Mouse (Mus musculus): Measurements from ENCODE around the gene Caly. TPM values are rescaled to one million over a fixed set of nuclear protein-coding genes. Genes with fewer than 3 reads are reported as not detected.

Caly gene
- polyA plus RNA-seq, 1 experiment from 2014 or later, result 3.7 TPM

DNA sequence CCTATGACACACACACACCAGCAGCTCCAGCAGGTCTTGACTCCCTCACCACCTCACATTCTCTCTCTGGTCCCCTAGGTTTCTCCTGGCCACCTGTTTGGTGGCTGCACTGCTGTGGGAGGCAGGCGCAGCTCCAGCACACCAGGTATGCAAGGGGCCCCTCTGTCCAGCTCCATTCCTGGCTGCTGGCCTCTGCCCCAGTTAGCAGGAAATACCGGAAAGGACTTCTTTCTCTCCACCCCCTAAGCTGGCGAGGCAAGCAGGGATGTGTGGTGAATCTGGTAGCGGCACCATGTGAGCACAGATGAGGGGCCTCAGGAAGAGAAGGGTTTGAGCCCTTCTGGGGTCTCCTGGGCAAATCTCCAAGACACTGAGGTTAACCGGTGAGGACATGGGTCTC is 12.6 kb upstream of the Caly start:
- Histone ChIP-seq H3K27me3 (replicated peaks; ENCODE audit: control insufficient read depth, insufficient read depth, low read length) (no peaks in the 10 kb centered on the region), H3K9me3 (ENCODE audit: control insufficient read depth) (no peaks in the 10 kb centered on the region), H3K27ac (ENCODE audit: low read depth, low read length) (peak overlapping the region; percentile 16), H3K4me2 (replicated peaks; ENCODE audit: low read depth) (peak overlapping the region; percentile 66), H3K4me3 (ENCODE audit: low read depth, low read length) (peak overlapping the region; percentile 20), H3K4me1 (replicated peaks; ENCODE audit: control insufficient read depth, insufficient read depth, low read length) (no peaks in the 10 kb centered on the region), H3K9ac (ENCODE audit: low read depth, low read length) (no peak overlapping the region), H3K36me3 (ENCODE audit: control insufficient read depth, insufficient read depth) (peaks cover 22% of the 10 kb centered on the region)
- TF ChIP-seq CTCF (IDR thresholded peaks at IDR 0.05; ENCODE audit: low read depth), result no peak
- WGBS, result 26% methylated on average over 5 of the region's 5 CpGs
- ATAC-seq, result 0 out of 2 replicates have a peak, but pooled peaks have one; percentile 28

DNA sequence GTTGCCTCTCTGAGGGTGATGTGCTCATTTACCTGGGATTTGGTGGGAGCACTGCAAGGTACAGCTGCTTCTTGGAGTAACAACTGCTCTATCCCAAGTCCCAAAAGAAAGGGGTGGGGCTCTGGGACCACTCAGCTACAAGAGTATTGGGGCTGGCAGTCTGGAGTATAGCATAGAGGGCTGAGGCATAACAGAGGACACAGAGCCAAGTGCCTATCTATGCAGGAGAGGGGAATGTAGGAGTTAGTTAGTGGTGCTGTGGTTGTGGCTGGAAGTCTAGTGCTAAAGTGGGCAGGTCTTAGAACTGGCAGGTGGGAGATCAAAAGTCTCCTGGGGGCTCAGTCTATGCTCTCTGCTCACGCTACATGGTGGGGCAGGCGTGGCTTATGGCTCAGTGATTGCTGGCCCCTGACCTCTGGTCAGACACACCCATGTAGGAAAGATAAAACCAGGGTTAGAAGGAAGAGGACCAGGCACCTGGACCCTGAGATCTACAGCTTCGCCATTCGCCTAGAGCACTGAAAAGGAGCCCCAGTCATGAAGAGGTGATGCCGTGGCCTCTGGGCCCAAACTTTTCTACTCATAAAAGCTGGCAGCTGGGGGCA is 10.7 kb upstream of the Caly start, which contains the start of gene Prap1:
Gene Prap1 (plus strand): TSS at position 472 of the 605 bp plus-strand sequence.
- H3K9me3 ChIP-seq (ENCODE audit: control insufficient read depth), result no peaks in the 10 kb centered on the region
- no peak within 1 kb of the TSS for H3K9ac ChIP-seq (ENCODE audit: low read depth, low read length)
- H3K27ac ChIP-seq (ENCODE audit: low read depth, low read length), result peak within 1 kb of the TSS; percentile 62
- peaks cover 16% of the 10 kb centered on the region for H3K36me3 ChIP-seq (ENCODE audit: control insufficient read depth, insufficient read depth)
- no peaks in the 10 kb centered on the region for H3K27me3 ChIP-seq (replicated peaks; ENCODE audit: control insufficient read depth, insufficient read depth, low read length)
- peak within 1 kb of the TSS; percentile 66 for H3K4me2 ChIP-seq (replicated peaks; ENCODE audit: low read depth)
- peak; percentile 55 for ATAC-seq
- WGBS, result 38% methylated on average over 5 of the region's 5 CpGs
- TF ChIP-seq CTCF (IDR thresholded peaks at IDR 0.05; ENCODE audit: low read depth), result no peak
- H3K4me3 ChIP-seq (ENCODE audit: low read depth, low read length), result peak within 1 kb of the TSS; percentile 41
- no peaks in the 10 kb centered on the region for H3K4me1 ChIP-seq (replicated peaks; ENCODE audit: control insufficient read depth, insufficient read depth, low read length)

DNA sequence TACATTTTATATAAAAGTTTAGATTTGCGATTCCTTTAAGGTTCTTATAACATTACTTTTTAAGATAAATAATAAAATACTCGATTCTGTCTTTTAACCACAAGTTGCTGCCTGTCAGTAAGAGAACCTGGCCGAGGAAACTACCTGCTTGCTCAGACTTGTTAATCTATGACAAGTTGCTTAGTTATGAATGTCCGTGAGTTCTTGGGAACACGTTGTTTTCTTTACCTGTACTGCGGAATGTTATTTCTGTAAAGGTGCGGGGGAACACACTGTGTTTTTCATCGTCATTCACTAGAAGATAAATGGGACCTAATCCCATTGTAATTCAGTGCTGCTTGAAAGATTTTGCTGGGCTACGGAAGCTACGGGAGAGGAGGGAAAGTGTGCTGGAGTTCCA is 8.3 kb upstream of the Caly start:
- H3K27ac ChIP-seq (ENCODE audit: low read depth, low read length), result no peak overlapping the region
- H3K4me1 ChIP-seq (replicated peaks; ENCODE audit: control insufficient read depth, insufficient read depth, low read length), result no peaks in the 10 kb centered on the region
- no peaks in the 10 kb centered on the region for H3K27me3 ChIP-seq (replicated peaks; ENCODE audit: control insufficient read depth, insufficient read depth, low read length)
- H3K4me2 ChIP-seq (replicated peaks; ENCODE audit: low read depth), result no peak overlapping the region
- no peak overlapping the region for H3K4me3 ChIP-seq (ENCODE audit: low read depth, low read length)
- no peaks in the 10 kb centered on the region for H3K36me3 ChIP-seq (ENCODE audit: control insufficient read depth, insufficient read depth)
- H3K9me3 ChIP-seq (ENCODE audit: control insufficient read depth), result no peaks in the 10 kb centered on the region
- WGBS, result 66% methylated on average over 10 of the region's 10 CpGs
- H3K9ac ChIP-seq (ENCODE audit: low read depth, low read length), result no peak overlapping the region
- ATAC-seq, result no peak
- TF ChIP-seq CTCF (IDR thresholded peaks at IDR 0.05; ENCODE audit: low read depth), result no peak

DNA sequence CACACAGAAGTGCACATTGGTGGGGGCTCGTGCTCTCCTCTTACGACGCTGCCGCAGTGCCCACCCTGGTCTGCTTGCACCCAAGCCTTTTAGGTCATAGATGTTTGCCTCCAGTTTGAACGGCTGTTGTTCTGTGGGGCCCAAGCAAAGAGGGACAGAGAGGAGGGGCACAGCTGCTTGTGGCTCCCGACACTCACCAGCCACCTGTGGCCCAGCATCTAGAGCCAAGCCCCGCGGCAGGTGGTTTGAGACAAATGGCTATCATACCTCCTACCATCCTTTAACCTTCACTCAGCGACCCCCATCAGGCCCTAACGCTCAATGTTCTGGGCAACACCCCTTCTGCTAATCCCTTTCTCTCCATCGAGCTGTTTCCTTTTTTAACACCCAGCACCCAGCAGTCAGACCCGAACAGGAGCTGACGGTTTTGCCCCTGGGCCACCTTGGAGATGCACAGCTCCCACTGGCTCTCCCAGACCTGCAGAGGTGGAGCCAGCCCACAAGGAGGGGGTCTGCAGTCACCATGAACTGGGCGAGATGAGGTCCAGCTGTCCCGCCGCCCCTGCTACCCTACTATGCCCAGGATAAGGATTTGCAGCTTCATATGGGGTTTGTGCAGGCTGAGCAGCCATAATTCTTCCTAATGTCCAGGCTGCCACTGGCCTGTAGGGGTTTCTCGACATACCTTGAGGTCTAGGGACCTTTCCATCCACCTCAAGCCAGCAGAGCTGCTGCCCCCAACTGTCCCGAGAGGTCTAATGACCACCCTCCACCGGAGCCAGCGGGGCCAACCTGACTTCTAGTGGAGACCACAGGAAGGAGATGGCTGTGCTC is 723 bp downstream of the Caly start:
- Histone ChIP-seq H3K4me3 (ENCODE audit: low read depth, low read length) (no peak overlapping the region), H3K9me3 (ENCODE audit: control insufficient read depth) (no peaks in the 10 kb centered on the region), H3K4me2 (replicated peaks; ENCODE audit: low read depth) (no peak overlapping the region), H3K27me3 (replicated peaks; ENCODE audit: control insufficient read depth, insufficient read depth, low read length) (peaks cover 39% of the 10 kb centered on the region), H3K36me3 (ENCODE audit: control insufficient read depth, insufficient read depth) (no peaks in the 10 kb centered on the region), H3K4me1 (replicated peaks; ENCODE audit: control insufficient read depth, insufficient read depth, low read length) (no peaks in the 10 kb centered on the region), H3K9ac (ENCODE audit: low read depth, low read length) (no peak overlapping the region), H3K27ac (ENCODE audit: low read depth, low read length) (no peak overlapping the region)
- 29% methylated on average over 20 of the region's 20 CpGs for WGBS
- ATAC-seq, result no peak
- TF ChIP-seq CTCF (IDR thresholded peaks at IDR 0.05; ENCODE audit: low read depth), result no peak

DNA sequence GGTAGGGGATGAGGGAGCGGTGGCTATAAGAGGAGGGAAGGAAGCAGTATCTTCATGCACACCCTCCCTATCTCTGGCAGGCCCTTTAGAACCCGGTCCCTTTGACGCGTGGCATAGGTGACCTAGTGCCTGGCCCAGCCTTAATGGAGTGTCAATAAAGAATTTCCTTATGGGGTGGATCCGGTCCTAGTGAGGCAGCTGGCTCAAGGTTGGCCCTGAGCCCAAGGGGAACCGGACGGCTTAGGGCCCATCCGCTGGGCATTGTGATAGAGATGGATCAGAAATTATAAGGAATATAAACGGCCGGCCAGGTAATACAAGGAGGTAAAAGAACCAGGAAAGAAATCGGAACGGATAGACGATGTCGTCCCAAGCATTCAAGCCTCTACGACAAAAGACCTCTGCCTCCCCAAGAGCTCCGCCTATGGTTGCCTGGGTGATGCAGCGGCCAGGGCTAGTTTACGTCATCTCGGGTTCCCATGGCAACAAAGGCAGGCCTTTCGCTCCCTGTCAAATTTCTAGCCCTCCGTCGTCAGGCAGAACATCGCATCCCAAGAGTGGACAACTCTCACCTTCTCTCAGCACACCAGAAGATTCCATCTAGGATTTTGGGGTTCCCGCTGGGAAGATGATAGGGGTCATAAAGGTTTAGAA is 1.7 kb downstream of the Caly start:
- H3K4me2 ChIP-seq (replicated peaks; ENCODE audit: low read depth), result peak overlapping the region; percentile 38
- ATAC-seq, result peak; percentile 43; the same call in 1 of the 2 replicates
- no peaks in the 10 kb centered on the region for H3K36me3 ChIP-seq (ENCODE audit: control insufficient read depth, insufficient read depth)
- H3K9me3 ChIP-seq (ENCODE audit: control insufficient read depth), result no peaks in the 10 kb centered on the region
- no peak for TF ChIP-seq CTCF (IDR thresholded peaks at IDR 0.05; ENCODE audit: low read depth)
- 4% methylated on average over 24 of the region's 24 CpGs for WGBS
- no peaks in the 10 kb centered on the region for H3K4me1 ChIP-seq (replicated peaks; ENCODE audit: control insufficient read depth, insufficient read depth, low read length)
- no peak overlapping the region for H3K27ac ChIP-seq (ENCODE audit: low read depth, low read length)
- H3K27me3 ChIP-seq (replicated peaks; ENCODE audit: control insufficient read depth, insufficient read depth, low read length), result peaks cover 39% of the 10 kb centered on the region
- H3K9ac ChIP-seq (ENCODE audit: low read depth, low read length), result no peak overlapping the region
- peak overlapping the region; percentile 14; the same call in 1 of the 2 replicates for H3K4me3 ChIP-seq (ENCODE audit: low read depth, low read length)

DNA sequence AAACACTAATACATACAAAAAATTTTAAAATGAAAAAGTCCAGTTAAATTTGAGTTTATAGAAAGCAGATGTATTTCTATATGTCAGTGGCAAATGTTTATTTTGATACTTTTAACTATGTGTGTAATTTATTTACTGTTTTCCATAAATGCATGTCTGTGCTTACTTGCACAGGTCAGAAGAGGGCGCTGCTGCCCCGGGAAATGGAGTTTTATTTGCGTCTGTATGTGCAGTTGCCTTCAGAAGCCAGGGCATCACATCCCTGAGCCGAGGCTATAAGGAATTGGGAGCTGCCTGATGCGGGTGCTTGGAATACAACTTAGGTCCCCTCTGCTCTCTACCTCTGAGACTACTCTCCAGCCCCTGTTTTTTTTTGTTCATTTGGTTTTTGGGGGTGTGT is 3.6 kb downstream of the Caly start:
- no peak overlapping the region for H3K27ac ChIP-seq (ENCODE audit: low read depth, low read length)
- H3K36me3 ChIP-seq (ENCODE audit: control insufficient read depth, insufficient read depth), result no peaks in the 10 kb centered on the region
- no peaks in the 10 kb centered on the region for H3K9me3 ChIP-seq (ENCODE audit: control insufficient read depth)
- no peak overlapping the region for H3K4me3 ChIP-seq (ENCODE audit: low read depth, low read length)
- ATAC-seq, result peak; percentile 50; the same call in 1 of the 2 replicates
- peak; percentile 89 for TF ChIP-seq CTCF (IDR thresholded peaks at IDR 0.05; ENCODE audit: low read depth)
- no peak overlapping the region for H3K9ac ChIP-seq (ENCODE audit: low read depth, low read length)
- 5% methylated on average over 5 of the region's 5 CpGs for WGBS
- no peaks in the 10 kb centered on the region for H3K4me1 ChIP-seq (replicated peaks; ENCODE audit: control insufficient read depth, insufficient read depth, low read length)
- H3K27me3 ChIP-seq (replicated peaks; ENCODE audit: control insufficient read depth, insufficient read depth, low read length), result peaks cover 39% of the 10 kb centered on the region
- H3K4me2 ChIP-seq (replicated peaks; ENCODE audit: low read depth), result no peak overlapping the region
